13 mouse cellular contexts compared by ENCODE assay signal in the genomic region with DNA sequence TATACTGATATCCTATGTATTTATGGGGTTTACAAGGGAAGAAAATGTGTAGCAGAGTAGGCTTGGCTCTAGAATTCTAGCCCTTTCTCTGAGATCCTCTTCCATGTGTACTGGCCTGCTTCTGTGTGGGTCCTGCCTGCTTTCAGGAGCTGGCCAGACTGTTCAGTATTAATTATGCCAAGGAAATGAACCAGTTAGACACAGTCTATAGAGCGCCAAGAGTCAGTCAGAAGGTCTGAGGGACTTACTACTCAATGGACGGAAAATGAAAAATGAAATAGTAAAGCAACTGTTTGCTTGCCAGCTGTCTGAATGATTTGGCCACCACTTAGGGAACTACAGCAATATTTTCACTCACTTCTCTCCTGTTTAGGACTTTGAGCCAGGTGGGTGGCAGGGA.
"Had no signal": no experiment of that assay in that cellular context is flagged by ENCODE, and none has a peak within 500 bp of the region (broad histone marks: within the 10 kb centered on the region; RNA-seq: fewer than 3 reads in every experiment).

No protein-coding gene starts in this region.

- H3K4me3 ChIP-seq: layer of hippocampus, adult 2 months; limb, embryonic 13.5 days; liver, embryonic 15.5 days; midbrain, embryonic 15.5 days had no signal

- DNase-seq: kidney, postnatal 10 days; kidney, postnatal 4 days; left cerebral cortex, postnatal 4 days; lung, adult 2 months; lung, postnatal 36 days; right cerebral cortex, adult 18-20 months; right cerebral cortex, postnatal 25 days; thymus, postnatal 4 days had no signal

- H3K27ac ChIP-seq: layer of hippocampus, adult 2 months; limb, embryonic 13.5 days; liver, embryonic 15.5 days; midbrain, embryonic 15.5 days had no signal

- H3K4me2 ChIP-seq: limb, embryonic 13.5 days; liver, embryonic 15.5 days; midbrain, embryonic 15.5 days had no signal

- H3K27me3 ChIP-seq: limb, embryonic 13.5 days; liver, embryonic 15.5 days; midbrain, embryonic 15.5 days had no signal

- ATAC-seq: lung, postnatal 0 days; midbrain, embryonic 15.5 days had no signal

- H3K36me3 ChIP-seq: midbrain, embryonic 15.5 days had no signal

- H3K9ac ChIP-seq: limb, embryonic 13.5 days; liver, embryonic 15.5 days; midbrain, embryonic 15.5 days had no signal

- H3K9me3 ChIP-seq: limb, embryonic 13.5 days; liver, embryonic 15.5 days; midbrain, embryonic 15.5 days had no signal

- H3K4me1 ChIP-seq: midbrain, embryonic 15.5 days had no signal
